Mouse (Mus musculus): Measurements from ENCODE around the gene Tgif1. TPM values are rescaled to one million over a fixed set of nuclear protein-coding genes. Genes with fewer than 3 reads are reported as not detected.

Tgif1 gene
- total RNA-seq, 4 experiments from 2014 or later: 5.6 to 7.2 (median 5.9) TPM

GRCm38 (mm10) chr17:70866538-70867114 lies 13.3 kb upstream of the Tgif1 start:
- DNase-seq (ENCODE audit: low spot score in 2 of 2): no peak

GRCm38 (mm10) chr17:70866029-70866428 lies 12.7 kb upstream of the Tgif1 start:
- no peak for DNase-seq (ENCODE audit: low spot score in 2 of 2)

DNA sequence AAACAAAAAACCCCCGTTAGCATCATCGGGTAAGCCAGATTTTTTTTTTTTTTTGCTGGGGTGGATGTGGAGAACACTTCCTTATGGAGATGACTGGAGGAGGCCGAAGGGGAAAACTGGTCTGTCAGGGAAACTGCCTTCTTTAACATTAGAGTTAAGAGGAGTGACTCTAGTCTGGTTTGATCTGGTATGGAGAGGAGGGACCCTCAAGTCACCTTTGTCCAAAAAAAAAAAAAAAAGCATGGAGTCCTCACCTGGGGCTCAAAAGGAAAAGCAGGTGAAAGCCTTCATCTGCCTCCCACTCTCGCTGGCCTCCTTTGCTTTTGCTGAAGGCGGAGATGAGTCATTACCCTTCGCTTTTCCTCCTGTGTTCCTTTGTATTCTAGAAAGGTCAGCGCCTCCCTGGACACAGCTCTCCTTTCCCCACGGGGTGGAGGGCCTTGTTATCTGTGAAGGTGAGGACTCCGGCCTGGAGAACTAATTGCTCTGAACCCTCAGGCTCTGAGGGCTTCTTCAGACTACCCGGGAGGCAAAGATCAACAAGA lies 11.8 kb upstream of the Tgif1 start:
- DNase-seq (ENCODE audit: low spot score in 2 of 2): no peak

DNA sequence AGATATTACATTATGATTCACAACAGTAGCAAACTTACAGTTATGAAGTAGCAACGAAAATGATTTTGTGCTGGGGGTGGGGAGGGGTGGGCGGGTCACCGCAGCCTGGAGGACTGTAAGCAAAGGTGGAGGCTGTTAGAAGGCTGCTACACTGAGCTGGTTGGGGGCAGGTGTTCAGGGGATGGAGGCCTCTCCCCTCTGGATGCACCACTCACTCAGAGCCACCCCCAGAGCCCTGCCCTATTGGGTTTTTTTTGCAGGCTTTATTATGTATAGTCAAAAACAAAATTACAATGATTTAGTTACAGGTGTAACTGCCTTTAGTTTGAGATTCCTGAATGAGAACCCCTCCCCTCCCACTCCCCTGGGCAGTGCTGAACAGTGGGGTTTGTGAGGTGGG lies 11.3 kb upstream of the Tgif1 start:
- no peak for DNase-seq (ENCODE audit: low spot score in 2 of 2)

GRCm38 (mm10) chr17:70864117-70864516 lies 10.8 kb upstream of the Tgif1 start:
- no peak for DNase-seq (ENCODE audit: low spot score in 2 of 2)

DNA sequence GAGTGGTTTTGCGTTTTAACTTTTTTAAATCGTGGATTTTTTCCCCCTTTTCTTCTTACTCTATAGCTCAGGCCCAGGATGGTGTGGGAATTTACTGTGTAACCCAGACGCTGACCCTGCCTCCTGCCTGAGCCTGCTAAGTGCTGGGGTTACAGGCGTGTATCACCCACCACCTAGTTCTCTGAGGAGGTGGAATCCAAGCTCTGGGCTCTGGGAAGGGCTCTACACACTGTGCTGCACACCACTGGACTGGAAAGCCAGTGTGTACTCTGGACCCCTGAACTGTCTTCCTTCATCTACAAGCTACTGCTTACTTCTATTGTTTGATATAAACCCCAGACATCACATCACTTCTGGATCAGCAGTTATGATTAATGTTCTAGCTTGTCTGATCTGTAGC lies 5.5 kb upstream of the Tgif1 start:
- no peak for DNase-seq (ENCODE audit: low spot score in 2 of 2)

DNA sequence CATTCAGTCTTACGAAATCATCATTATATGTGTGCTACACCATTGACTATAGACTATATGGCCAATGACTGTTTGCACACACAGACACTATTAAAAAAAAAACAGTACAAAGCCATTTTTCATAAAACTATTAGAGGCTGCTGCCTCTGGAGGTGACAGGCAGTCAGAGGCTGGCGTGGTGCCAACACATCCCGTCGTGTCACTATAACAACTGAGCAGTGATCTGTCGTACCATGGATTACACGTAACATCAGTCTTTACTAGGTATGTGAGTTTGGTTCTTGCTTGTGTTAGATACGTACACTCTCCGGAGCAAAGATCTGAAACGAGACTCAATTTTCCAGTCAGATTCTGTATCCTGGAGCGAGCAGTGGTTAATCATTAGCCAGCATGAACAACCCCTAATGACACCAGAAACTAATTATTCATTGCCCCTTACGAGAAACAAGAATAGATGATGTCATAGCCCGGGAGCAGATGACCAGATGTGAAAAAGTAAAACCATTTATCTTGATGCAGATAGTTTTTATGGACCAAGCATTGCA lies 3.6 kb upstream of the Tgif1 start:
- no peak for DNase-seq (ENCODE audit: low spot score in 2 of 2)

GRCm38 (mm10) chr17:70854021-70854420 lies 675 bp upstream of the Tgif1 start:
- no peak for DNase-seq (ENCODE audit: low spot score in 2 of 2)

- peak; percentile 63 to 77 for DNase-seq (ENCODE audit: low spot score in 2 of 2)
Observed at GRCm38 (mm10) chr17:70852686-70853386, 510 bp downstream of the Tgif1 start.

DNA sequence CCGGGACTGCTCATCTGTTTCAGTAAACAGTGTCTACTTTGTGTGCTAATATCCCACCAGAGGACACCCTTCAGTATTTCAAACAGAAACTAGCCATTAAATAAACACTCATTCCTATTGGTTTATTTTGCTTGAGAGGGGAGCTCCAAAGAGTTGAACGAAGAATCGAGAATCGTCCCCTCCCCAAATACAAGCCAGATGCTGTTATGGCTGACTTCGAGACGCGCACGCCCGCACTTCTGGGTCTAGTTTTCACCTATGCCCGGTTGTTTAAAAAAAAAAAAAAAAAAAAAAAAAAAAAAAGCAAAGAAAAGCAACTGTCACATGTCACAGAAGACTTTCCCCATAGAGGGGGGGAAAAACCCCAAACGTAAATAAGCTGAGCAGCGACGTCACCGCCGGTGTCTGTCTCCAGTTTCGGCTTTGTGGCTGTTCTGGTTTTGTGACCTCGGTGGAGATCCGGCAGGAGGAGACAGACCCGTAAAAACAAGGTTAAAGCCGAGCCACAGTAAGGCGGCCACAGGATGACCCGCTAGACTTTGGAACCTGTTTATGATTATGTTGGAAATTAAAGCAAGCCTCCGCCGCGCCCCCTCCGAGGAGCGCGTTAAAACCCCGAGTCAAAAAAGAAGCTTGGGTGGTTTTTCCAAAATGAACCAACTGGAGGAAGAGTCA lies 1.2 kb downstream of the Tgif1 start:
- DNase-seq (ENCODE audit: low spot score in 2 of 2): peak; percentile 30 to 44

DNA sequence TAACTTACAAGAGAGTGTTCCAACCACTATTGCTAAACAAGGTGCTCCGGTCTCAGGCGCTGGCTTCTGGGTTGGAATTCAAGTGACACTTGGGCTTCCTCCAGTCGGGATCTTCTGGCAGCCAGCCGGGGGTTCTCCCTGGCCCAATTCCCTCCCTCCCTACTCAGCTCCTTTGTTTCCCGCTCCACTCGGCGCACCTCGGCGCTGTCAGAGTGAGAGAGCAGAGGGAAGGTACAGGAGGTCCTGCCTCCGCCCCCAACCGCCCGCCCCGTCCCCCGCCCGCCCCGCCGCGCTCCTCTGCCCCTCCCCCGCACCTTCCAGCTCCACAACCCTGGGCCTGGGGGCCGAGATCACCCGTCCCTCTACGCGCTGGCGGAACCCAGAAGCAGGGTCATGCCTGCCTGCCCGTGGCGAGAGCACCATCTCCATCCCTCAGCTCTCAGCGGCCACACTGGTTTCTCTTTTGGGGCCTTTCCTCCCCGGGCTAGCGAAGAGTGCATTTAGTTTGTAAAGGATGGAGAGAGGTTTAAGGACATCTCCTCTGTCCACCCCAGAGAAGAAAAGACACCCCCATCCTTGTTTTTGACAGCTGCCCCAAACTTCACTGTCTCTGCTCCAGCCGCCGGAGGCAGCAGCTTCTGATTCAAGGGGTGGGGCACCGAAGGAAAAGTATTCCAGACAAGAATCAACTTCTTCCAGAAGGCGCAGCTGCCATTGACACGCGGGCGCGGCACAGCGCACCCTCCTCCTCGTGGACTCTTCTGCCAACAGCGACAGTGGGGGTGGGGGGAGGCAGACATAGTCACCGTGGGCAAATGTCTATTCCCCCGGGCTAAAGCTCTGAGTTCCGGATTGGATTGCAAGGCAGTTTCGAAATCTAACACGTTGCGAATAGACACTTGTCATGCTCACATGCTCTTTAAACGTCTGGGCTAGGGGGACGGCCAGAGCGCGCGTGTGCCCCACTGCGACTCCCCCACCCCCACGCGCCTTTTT lies 2.1 kb downstream of the Tgif1 start:
- DNase-seq (ENCODE audit: low spot score in 2 of 2): peak; percentile 56 to 61

GRCm38 (mm10) chr17:70850233-70850995 lies 2.9 kb downstream of the Tgif1 start:
- DNase-seq (ENCODE audit: low spot score in 2 of 2): peak; percentile 35 to 40

DNA sequence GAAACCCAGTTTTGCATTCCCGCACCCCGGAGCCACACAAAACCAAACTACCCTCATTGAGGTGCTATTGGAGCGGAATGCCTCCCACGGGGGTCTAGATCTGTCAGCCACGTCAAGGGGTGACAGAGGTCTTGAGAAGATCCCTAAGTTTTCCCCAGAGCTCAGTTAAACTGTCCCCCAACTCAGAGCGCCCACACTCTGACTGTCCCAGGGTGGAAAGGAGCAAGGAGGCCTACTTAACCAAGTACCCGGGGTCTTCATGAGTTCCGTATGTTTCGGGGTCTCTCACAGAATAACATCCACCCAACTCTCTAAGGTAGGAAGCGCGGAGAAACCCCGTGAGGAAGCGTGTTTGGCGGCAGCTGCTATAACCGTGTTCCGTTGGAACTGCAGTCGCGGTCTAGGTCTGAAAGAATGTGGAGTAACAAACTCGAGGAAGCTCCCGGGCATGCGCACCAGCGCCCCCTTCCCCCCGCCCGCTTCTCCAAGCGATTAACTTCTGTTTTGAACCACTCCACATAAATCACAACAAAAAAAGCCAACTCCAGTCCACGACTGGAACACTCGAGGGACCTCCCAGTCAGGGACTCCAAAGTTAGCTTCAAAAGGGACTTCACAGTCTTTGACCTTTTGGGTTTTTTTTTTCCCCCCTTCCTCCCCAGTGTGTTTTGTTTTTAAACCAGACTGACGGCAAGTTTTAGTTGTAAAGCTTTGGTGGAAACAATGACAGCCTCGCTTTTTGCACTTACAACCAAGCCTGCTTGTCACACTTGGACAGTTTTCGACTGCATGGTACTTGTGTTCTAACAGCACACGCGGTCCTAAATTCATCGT lies 3.7 kb downstream of the Tgif1 start:
- DNase-seq (ENCODE audit: low spot score in 2 of 2): peak; percentile 85 to 86

GRCm38 (mm10) chr17:70848511-70849398 lies 4.6 kb downstream of the Tgif1 start:
- DNase-seq (ENCODE audit: low spot score in 2 of 2): no peak

- DNase-seq (ENCODE audit: low spot score in 2 of 2): no peak
Observed at GRCm38 (mm10) chr17:70847751-70848510, 5.4 kb downstream of the Tgif1 start.

- peak in 1 of 2 experiments; percentile 12 for DNase-seq (ENCODE audit: low spot score in 2 of 2)
Observed at GRCm38 (mm10) chr17:70847086-70847485, 6.3 kb downstream of the Tgif1 start.

GRCm38 (mm10) chr17:70846111-70846644 lies 7.2 kb downstream of the Tgif1 start:
- no peak for DNase-seq (ENCODE audit: low spot score in 2 of 2)
